In the genomic region with DNA sequence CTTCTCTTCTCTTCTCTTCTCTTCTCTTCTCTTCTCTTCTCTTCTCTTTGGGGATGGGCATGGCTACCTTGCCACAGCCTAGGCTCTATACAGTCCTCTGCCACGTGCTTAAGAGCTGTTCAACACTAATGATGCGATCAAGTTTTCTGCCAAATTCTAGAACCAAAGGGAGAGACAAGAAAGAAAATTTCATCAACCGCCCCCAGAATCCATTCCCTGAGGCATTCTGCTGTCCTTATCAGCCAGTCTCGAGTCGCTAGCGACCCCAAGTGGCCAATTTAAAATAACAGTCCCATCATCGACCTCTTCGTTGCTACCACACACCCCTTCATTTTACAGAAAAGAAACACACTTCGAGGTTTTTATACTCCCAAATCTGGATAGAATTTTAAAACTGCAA, we compare ENCODE assay signal across 8 mouse cellular contexts.
DNase-seq lines count a peak whose midpoint lies in the region; ATAC-seq and TF ChIP-seq lines count a peak whose summit lies in the region.

No protein-coding gene starts in this region.

- TF ChIP-seq CTCF in E14TG2a.4 (conservative IDR thresholded peaks at IDR 0.05; ENCODE audit: low read length) = peak; percentile 64

- H3K4me2 ChIP-seq in forebrain, embryonic 11.5 days (ENCODE audit: low read depth, low read length, severe bottlenecking) = peak overlapping the region; percentile 60
- peak overlapping the region; percentile 71 for H3K4me2 ChIP-seq in heart, embryonic 14.5 days (ENCODE audit: low read length)
- H3K4me2 ChIP-seq in neural tube, embryonic 11.5 days (ENCODE audit: low read depth) = peak overlapping the region; percentile 34

- H3K9ac ChIP-seq in forebrain, embryonic 11.5 days (ENCODE audit: low read length) = no peak overlapping the region; the same call in 1 of the 2 replicates
- H3K9ac ChIP-seq in heart, embryonic 14.5 days (ENCODE audit: low read length) = peak overlapping the region; percentile 52; the same call in 1 of the 2 replicates
- H3K9ac ChIP-seq in neural tube, embryonic 11.5 days (ENCODE audit: low read length) = no peak overlapping the region

- H3K27me3 ChIP-seq in E14TG2a.4 (ENCODE audit: insufficient read depth, low read length) = peaks cover 9% of the 10 kb centered on the region; the same call in 1 of the 2 replicates
- no peaks in the 10 kb centered on the region for H3K27me3 ChIP-seq in forebrain, embryonic 11.5 days (ENCODE audit: control insufficient read depth, insufficient read depth, low read length)
- H3K27me3 ChIP-seq in heart, embryonic 14.5 days (ENCODE audit: control insufficient read depth, insufficient read depth, low read length) = 0 out of 2 replicates have a peak, but pooled peaks cover 4% of the 10 kb centered on the region
- no peaks in the 10 kb centered on the region for H3K27me3 ChIP-seq in neural tube, embryonic 11.5 days (ENCODE audit: control insufficient read depth, insufficient read depth, low read length)

- 2% methylated on average over 9 of the region's 9 CpGs for WGBS in forebrain, embryonic 11.5 days
- WGBS in heart, embryonic 14.5 days = 3% methylated on average over 9 of the region's 9 CpGs
- WGBS in neural tube, embryonic 11.5 days = under 1% methylated on average over 9 of the region's 9 CpGs

- peak; percentile 67 for ATAC-seq in forebrain, embryonic 11.5 days (replicated peaks; ENCODE audit: low FRiP score)
- no peak for ATAC-seq in heart, embryonic 14.5 days (ENCODE audit: insufficient number of reproducible peaks, insufficient read depth, low FRiP score, low read depth)
- no peak for ATAC-seq in neural tube, embryonic 11.5 days (ENCODE audit: insufficient read depth, low FRiP score, low TSS enrichment)

- no peaks in the 10 kb centered on the region for H3K9me3 ChIP-seq in E14TG2a.4 (ENCODE audit: low read length)
- no peaks in the 10 kb centered on the region for H3K9me3 ChIP-seq in forebrain, embryonic 11.5 days (ENCODE audit: control insufficient read depth, low read length)
- no peaks in the 10 kb centered on the region for H3K9me3 ChIP-seq in heart, embryonic 14.5 days (ENCODE audit: control insufficient read depth, low read length)
- H3K9me3 ChIP-seq in neural tube, embryonic 11.5 days (ENCODE audit: control insufficient read depth, low read length) = no peaks in the 10 kb centered on the region

- H3K4me3 ChIP-seq in E14TG2a.4 (replicated peaks; ENCODE audit: low read length) = peak overlapping the region; percentile 32; the same call in 1 of the 2 replicates
- 0 out of 2 replicates have a peak overlapping the region, but pooled peaks have one; percentile 11 for H3K4me3 ChIP-seq in forebrain, embryonic 11.5 days (ENCODE audit: low read depth, low read length)
- peak overlapping the region in 1 of 2 experiments; percentile 25; a peak in 2 of 4 replicates for H3K4me3 ChIP-seq in heart, embryonic 14.5 days (ENCODE audit: control insufficient read depth in 1 of 2, insufficient read depth in 1 of 2, low read depth in 1 of 2, low read length in 2 of 2)
- H3K4me3 ChIP-seq in neural tube, embryonic 11.5 days (ENCODE audit: low read depth, low read length) = no peak overlapping the region

- peak; percentile 50 for DNase-seq in c-Kit-positive CD71-negative TER-119-negative erythroid progenitor cells, embryonic 14.5 days (ENCODE audit: low read depth)
- peak; percentile 85 for DNase-seq in forebrain, embryonic 11.5 days (ENCODE audit: low spot score)
- peak; percentile 93 for DNase-seq in kidney, postnatal 10 days
- peak; percentile 62 for DNase-seq in liver
- DNase-seq in neural tube, embryonic 11.5 days (ENCODE audit: low spot score) = peak; percentile 80
- peak; percentile 35 to 53 for DNase-seq in urinary bladder, adult 18-20 months (ENCODE audit: low spot score in 2 of 2)

- peaks cover 16% of the 10 kb centered on the region; the same call in 1 of the 2 replicates for H3K4me1 ChIP-seq in E14TG2a.4 (replicated peaks; ENCODE audit: low read depth, low read length)
- peaks cover 4% of the 10 kb centered on the region; the same call in 1 of the 2 replicates for H3K4me1 ChIP-seq in forebrain, embryonic 11.5 days (replicated peaks; ENCODE audit: control insufficient read depth, insufficient read depth, low read length)
- no peaks in the 10 kb centered on the region; a peak in 1 of 4 replicates for H3K4me1 ChIP-seq in heart, embryonic 14.5 days (ENCODE audit: control insufficient read depth in 2 of 2, insufficient read depth in 2 of 2, low read length in 2 of 2)
- peaks cover 12% of the 10 kb centered on the region; the same call in 1 of the 2 replicates for H3K4me1 ChIP-seq in neural tube, embryonic 11.5 days (ENCODE audit: control insufficient read depth, insufficient read depth, low read length)

- no peaks in the 10 kb centered on the region for H3K36me3 ChIP-seq in E14TG2a.4 (ENCODE audit: insufficient read depth, low read length)
- no peaks in the 10 kb centered on the region for H3K36me3 ChIP-seq in forebrain, embryonic 11.5 days (ENCODE audit: control insufficient read depth, insufficient read depth, low read length)
- no peaks in the 10 kb centered on the region for H3K36me3 ChIP-seq in heart, embryonic 14.5 days (ENCODE audit: control insufficient read depth, insufficient read depth, low read length)
- no peaks in the 10 kb centered on the region for H3K36me3 ChIP-seq in neural tube, embryonic 11.5 days (ENCODE audit: control insufficient read depth, insufficient read depth, low read length)

- no peak overlapping the region for H3K27ac ChIP-seq in forebrain, embryonic 11.5 days (ENCODE audit: low read depth, low read length)
- no peak overlapping the region for H3K27ac ChIP-seq in heart, embryonic 14.5 days (replicated peaks in 1 of 2; ENCODE audit: control insufficient read depth in 1 of 2, insufficient read depth in 1 of 2, low read depth in 2 of 2, low read length in 2 of 2)
- H3K27ac ChIP-seq in neural tube, embryonic 11.5 days (ENCODE audit: low read depth, low read length) = no peak overlapping the region
